Mouse (Mus musculus) limb, embryonic 11.5 days (tissue): ENCODE data around the gene Ces1a. TPM values are rescaled to one million over a fixed set of nuclear protein-coding genes. Genes with fewer than 3 reads are reported as not detected.

Source experiments
- ATAC-seq: fragments of 200-750 bp; cut with Nextera tagmentation; 2 replicates; pipeline ENCODE4 v1.8.0; 2017; ENCODE audit warnings: low read depth; ENCODE audit not compliant: insufficient number of reproducible peaks, low FRiP score, low TSS enrichment
- DNase-seq: peaks from one replicate; pipeline ENCODE4 v3.0.0-alpha.2; 2015; ENCODE audit warnings: low spot score
- H3K27ac ChIP-seq: fragments of 300-500 bp; sonication (generic); replicated peaks from 2 replicates; pipeline ENCODE4 v1.5.1; 2014; ENCODE audit warnings: low read depth, mild to moderate bottlenecking, low read length
- H3K27me3 ChIP-seq: fragments of 300-500 bp; sonication (generic); 2 replicates; pipeline ENCODE4 v1.6.1; 2014; ENCODE audit warnings: mild to moderate bottlenecking, low read length, mixed read lengths; ENCODE audit not compliant: control insufficient read depth, insufficient read depth
- H3K36me3 ChIP-seq: fragments of 300-500 bp; sonication (generic); 2 replicates; pipeline ENCODE4 v1.6.1; 2014; ENCODE audit warnings: mild to moderate bottlenecking, low read length, moderate library complexity, mixed read lengths; ENCODE audit not compliant: control insufficient read depth, insufficient read depth
- H3K4me1 ChIP-seq: fragments of 300-500 bp; sonication (generic); 2 replicates; pipeline ENCODE4 v1.6.1; 2014; ENCODE audit warnings: low read length, mixed read lengths; ENCODE audit not compliant: control insufficient read depth, insufficient read depth
- H3K4me2 ChIP-seq: fragments of 300-500 bp; sonication (generic); 2 replicates; pipeline ENCODE4 v1.6.1; 2014; ENCODE audit warnings: low read depth, mild to moderate bottlenecking, moderate library complexity; ENCODE audit not compliant: severe bottlenecking
- H3K4me3 ChIP-seq: fragments of 300-500 bp; sonication (generic); 2 replicates; pipeline ENCODE4 v1.5.1; 2014; ENCODE audit warnings: low read depth, low read length
- H3K9ac ChIP-seq: fragments of 300-500 bp; sonication (generic); 2 replicates; pipeline ENCODE4 v1.6.1; 2014; ENCODE audit warnings: mild to moderate bottlenecking, low read length
- H3K9me3 ChIP-seq: fragments of 300-500 bp; sonication (generic); 2 replicates; pipeline ENCODE4 v1.6.1; 2016; ENCODE audit warnings: low read length; ENCODE audit not compliant: control insufficient read depth
- WGBS: fragments of 180-500 bp; shearing (Covaris S2); extraction: QIAGEN DNeasy Blood & Tissue Kit; methylation state at CpG from one replicate; pipeline ENCODE4 v1.1.7; 2014; 5-methylcytosine and 5-hydroxymethylcytosine counted together
- polyA plus RNA-seq: library from polyadenylated mRNA; unstranded; fragments of >200 nt; fragmentation: Nextera tagmentation; extraction: Ambion mirVana; gene quantifications from 2 replicates; pipeline ENCODE4 v1.2.1, GENCODE M21; 2014

Ces1a gene
- polyA plus RNA-seq, 1 experiment from 2014 or later, result not detected

DNA sequence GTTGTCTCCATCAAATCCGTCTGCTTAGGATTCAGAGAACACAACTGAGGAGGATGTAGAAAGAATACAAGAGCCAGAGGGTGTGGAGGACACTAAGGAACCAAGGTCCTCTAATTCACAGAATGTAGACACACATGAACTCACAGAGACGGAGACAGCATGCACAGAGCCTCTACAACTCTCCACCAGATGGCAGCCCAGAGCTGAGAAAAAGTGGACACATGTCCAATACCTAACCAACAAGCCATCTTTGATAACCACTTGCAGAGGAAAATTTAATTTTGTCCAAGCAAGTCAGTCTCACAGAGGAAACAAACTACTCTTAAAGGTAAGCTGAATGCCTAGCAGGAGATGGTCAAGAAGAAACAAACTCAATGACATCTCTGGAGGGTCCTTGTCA lies 11.2 kb upstream of the Ces1a start:
- ATAC-seq (no peak), DNase-seq (peak; percentile 85)
- Histone ChIP-seq H3K4me1 (no peaks in the 10 kb centered on the region), H3K27me3 (no peaks in the 10 kb centered on the region), H3K9ac (no peak overlapping the region), H3K9me3 (no peaks in the 10 kb centered on the region), H3K4me2 (no peak overlapping the region), H3K36me3 (no peaks in the 10 kb centered on the region), H3K27ac (no peak overlapping the region), H3K4me3 (no peak overlapping the region)
- 23% methylated on average over 2 of the region's 2 CpGs for WGBS

DNA sequence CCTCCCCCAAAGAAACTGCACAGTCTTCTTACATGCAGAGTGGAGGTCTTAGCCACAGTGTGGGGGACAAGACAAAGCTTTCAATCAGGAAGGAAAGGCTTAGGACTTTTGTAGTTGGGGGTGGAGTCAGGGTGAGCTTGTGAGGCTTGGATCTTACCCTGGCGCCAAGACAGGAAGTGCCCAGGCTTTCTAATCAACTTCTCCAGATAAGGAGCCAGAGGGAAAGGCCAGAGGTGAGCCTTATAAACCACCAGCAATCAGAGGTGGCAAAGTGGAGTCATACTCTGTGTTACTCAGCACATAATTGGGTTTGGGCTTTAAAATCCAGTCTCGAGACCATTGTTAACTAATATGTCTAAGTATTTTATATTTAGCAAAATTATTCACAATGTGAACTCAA lies 7.2 kb upstream of the Ces1a start:
- ATAC-seq (no peak), DNase-seq (no peak)
- Histone ChIP-seq H3K9ac (no peak overlapping the region), H3K27me3 (no peaks in the 10 kb centered on the region), H3K4me1 (no peaks in the 10 kb centered on the region), H3K4me3 (no peak overlapping the region), H3K9me3 (no peaks in the 10 kb centered on the region), H3K4me2 (no peak overlapping the region), H3K36me3 (no peaks in the 10 kb centered on the region), H3K27ac (no peak overlapping the region)
- 39% methylated on average over 2 of the region's 2 CpGs for WGBS

DNA sequence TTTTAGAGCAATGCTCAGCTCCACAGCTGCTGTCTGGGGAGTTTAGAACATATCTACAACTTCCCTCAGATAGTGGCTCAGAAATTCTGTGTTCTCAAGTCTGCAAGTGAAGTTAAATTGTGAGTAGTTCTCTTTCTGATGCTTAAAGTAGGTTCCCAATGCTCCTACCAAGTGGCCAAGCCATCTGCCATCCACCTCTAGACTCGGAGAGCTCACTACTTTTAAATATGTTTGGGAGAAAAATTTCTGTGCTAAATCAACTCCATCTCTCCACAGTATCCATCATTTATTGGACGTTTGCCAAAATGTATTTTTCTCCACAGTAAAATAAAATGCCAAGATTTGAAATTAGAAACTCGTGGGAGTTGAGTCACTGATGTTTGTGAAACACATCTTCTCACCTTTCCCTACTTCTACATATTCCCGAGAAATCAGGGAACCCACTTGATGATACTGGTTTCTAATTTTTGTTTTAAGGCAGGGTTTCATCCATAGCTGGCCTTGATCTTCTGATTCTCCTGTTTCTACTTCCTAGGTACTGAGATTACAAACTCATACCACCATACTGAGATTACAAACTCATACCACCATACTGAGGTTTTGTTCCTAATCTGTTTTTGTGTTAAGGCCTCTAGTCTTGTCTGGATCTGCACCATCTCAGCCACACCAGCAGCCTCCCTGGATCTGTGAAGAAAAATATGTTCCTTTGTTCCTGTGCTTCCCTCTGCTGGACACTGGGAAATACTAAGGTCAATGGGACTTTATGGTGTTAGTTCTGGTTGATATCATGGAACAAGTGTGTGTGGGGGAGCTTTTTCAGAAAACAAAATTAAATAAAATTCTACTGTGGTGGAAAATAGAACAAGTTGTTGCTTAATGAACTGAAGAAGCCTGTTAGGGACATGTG lies 771 bp upstream of the Ces1a start:
- WGBS, result 74% methylated on average over 4 of the region's 4 CpGs
- H3K9me3 ChIP-seq, result no peaks in the 10 kb centered on the region
- H3K27ac ChIP-seq, result no peak overlapping the region
- no peaks in the 10 kb centered on the region for H3K27me3 ChIP-seq
- H3K4me2 ChIP-seq, result no peak overlapping the region
- no peaks in the 10 kb centered on the region; the same call in 1 of the 2 replicates for H3K4me1 ChIP-seq
- no peaks in the 10 kb centered on the region for H3K36me3 ChIP-seq
- DNase-seq, result no peak
- H3K9ac ChIP-seq, result no peak overlapping the region
- no peak for ATAC-seq
- no peak overlapping the region for H3K4me3 ChIP-seq

- Histone ChIP-seq H3K9ac (no peak overlapping the region), H3K9me3 (no peaks in the 10 kb centered on the region), H3K27me3 (no peaks in the 10 kb centered on the region), H3K4me3 (no peak overlapping the region), H3K4me2 (no peak overlapping the region), H3K27ac (no peak overlapping the region), H3K4me1 (no peaks in the 10 kb centered on the region; the same call in 1 of the 2 replicates), H3K36me3 (no peaks in the 10 kb centered on the region)
- WGBS, result 43% methylated on average over 1 of the region's 1 CpGs
- ATAC-seq (no peak), DNase-seq (no peak)
Observed at GRCm38 (mm10) chr8:93043083-93043482, 4.9 kb downstream of the Ces1a start.

- H3K27me3 ChIP-seq, result no peaks in the 10 kb centered on the region
- H3K27ac ChIP-seq, result no peak overlapping the region
- no peaks in the 10 kb centered on the region for H3K4me1 ChIP-seq
- H3K36me3 ChIP-seq, result no peaks in the 10 kb centered on the region
- no peak overlapping the region for H3K4me2 ChIP-seq
- ATAC-seq, result no peak
- no peak for DNase-seq
- H3K9ac ChIP-seq, result no peak overlapping the region
- no peaks in the 10 kb centered on the region for H3K9me3 ChIP-seq
- H3K4me3 ChIP-seq, result no peak overlapping the region
- WGBS, result 97% methylated on average over 4 of the region's 4 CpGs
Observed at GRCm38 (mm10) chr8:93040776-93041567, 7.0 kb downstream of the Ces1a start.

GRCm38 (mm10) chr8:93040256-93040655 lies 7.7 kb downstream of the Ces1a start:
- WGBS, result 85% methylated on average over 2 of the region's 2 CpGs
- Histone ChIP-seq H3K4me2 (no peak overlapping the region), H3K9ac (no peak overlapping the region), H3K36me3 (no peaks in the 10 kb centered on the region), H3K27ac (no peak overlapping the region), H3K9me3 (no peaks in the 10 kb centered on the region), H3K27me3 (no peaks in the 10 kb centered on the region), H3K4me1 (no peaks in the 10 kb centered on the region), H3K4me3 (no peak overlapping the region)
- no peak for ATAC-seq
- DNase-seq, result no peak

- H3K27ac ChIP-seq, result no peak overlapping the region
- no peaks in the 10 kb centered on the region for H3K4me1 ChIP-seq
- no peaks in the 10 kb centered on the region for H3K36me3 ChIP-seq
- no peaks in the 10 kb centered on the region for H3K9me3 ChIP-seq
- no peak overlapping the region for H3K9ac ChIP-seq
- DNase-seq, result no peak
- H3K4me2 ChIP-seq, result no peak overlapping the region
- ATAC-seq, result no peak
- 11% methylated on average over 2 of the region's 2 CpGs for WGBS
- H3K4me3 ChIP-seq, result no peak overlapping the region
- H3K27me3 ChIP-seq, result no peaks in the 10 kb centered on the region
Observed at GRCm38 (mm10) chr8:93038831-93039230, 9.2 kb downstream of the Ces1a start.

DNA sequence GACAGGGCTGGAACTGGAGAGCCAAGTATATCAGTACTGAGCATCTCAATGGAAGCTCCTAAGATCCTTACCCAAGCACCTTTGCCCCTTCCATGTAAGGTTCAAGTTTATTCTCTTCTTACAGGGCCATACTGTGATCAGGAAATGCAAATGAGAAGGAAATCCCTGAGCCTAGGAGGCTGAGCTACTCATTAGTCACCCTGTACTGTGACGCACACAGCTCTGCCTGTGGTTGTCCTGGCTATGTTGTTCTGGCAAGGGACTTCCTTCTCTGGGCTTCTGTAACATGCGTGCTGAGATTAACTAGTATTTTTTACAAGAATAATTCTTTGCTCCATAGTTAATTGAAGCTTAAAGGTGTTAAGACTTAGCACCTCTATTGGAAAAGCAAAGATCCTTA lies 17.3 kb downstream of the Ces1a start:
- ATAC-seq, result no peak
- Histone ChIP-seq H3K27ac (no peak overlapping the region), H3K27me3 (no peaks in the 10 kb centered on the region), H3K36me3 (no peaks in the 10 kb centered on the region), H3K9ac (no peak overlapping the region), H3K4me3 (no peak overlapping the region), H3K4me2 (no peak overlapping the region), H3K4me1 (no peaks in the 10 kb centered on the region), H3K9me3 (no peaks in the 10 kb centered on the region)
- DNase-seq, result no peak
- WGBS, result 71% methylated on average over 2 of the region's 2 CpGs
